Mouse (Mus musculus) right cerebral cortex, postnatal 25 days (tissue): ENCODE measurements around the gene Gstm5.
A peak's percentile ranks its signal among the peaks of the same experiment; 100 is the strongest.

Experiments used
- DNase-seq: peaks from one replicate; pipeline ENCODE4 v3.0.0; 2022

The Gstm5 gene

DNA sequence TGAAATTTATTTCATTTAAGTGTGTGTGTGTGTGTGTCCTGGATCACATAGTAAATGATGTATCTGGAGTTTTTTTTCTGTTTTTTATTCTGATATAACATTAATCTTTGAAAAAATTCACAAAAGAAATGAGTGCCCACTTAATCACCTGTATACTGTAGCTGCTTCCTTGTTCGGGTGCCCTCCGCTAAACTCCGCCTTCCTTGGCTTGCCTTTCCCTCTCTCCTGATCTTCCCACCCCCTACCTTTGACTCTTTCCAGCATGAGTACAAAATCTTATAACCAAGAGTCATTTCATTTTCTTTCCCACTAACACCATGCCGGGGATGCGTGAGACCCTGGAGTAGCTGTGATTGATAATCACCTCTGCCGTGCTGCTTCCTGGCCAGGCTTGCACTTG lies 36.5 kb downstream of the Gstm5 start:
- DNase-seq: no peak

DNA sequence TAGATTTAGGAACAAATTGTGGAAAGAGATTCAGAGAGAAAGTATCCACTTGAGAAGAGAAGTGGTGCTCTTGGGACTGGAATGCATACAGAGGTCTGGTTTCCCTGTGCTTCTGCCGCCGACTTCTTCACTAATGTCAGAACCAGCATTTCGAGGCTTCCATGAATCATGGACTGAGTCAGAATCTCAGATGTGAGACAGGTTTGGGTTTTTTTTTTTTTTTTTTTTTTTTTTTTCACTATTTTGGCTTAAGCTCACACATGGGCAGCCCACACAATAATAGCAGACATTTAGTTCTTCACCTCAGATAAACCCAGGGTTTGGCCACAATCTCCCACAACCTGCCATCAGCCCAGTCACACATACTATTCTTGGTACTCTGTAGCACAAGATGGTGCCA lies 39.6 kb downstream of the Gstm5 start:
- DNase-seq: no peak

DNA sequence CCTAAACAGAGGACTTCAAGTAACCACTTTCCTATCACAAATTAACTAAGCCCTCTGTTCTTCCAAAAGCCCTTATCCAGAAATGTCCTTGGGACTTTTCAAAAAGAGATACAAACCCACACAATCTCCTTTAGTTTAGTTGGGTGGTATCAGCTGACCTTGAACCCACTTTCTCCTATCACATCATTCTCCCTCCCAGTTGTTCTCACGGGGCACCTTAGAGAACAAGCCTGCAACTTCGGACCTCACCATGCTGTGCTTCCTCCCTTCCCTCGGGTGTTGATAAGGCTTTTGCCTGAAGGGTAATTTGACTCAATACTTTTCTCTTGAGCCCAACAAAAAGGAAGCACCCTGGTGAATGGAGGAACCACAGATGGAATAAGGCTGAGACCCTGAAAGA lies 40.3 kb downstream of the Gstm5 start:
- DNase-seq: no peak

DNA sequence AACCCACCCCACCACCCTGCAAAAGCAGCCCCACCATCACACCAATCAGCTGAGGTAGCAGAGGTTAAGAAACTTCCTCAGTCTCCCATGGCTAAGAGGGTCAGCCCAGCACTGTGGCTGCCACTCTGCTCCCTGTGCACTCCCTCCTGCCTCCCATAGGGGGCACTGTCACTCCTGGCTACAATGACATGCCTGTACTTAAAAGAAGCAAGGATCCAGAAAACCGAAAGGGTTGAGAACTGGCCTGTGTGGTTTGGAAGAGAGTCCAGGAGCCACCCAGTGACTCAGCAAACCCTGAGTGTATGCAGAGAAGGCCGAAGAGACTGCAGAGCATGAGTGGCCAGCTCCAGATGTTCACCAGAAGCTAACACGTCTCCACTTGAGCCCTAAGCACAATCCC lies 43.8 kb downstream of the Gstm5 start:
- DNase-seq: no peak

DNA sequence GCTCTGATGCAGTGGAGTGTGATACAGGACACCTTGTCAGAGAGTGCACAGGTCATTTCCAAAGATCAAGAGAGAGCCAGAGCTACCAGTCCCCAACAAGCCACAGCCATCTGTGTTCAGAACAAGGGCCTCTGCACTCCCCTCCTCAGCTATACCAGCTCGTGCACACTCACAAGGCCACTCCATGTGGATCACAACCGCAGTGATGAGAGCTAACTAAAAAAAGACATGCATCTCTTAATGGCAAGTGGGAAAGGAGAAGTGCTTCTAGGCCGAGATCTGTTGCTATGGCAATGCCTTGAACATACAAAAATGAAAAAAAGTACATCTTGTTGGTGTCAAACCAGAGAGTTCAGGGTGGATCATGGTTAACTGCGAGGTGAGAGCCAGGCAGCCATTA lies 44.2 kb downstream of the Gstm5 start:
- DNase-seq: peak; percentile 43

DNA sequence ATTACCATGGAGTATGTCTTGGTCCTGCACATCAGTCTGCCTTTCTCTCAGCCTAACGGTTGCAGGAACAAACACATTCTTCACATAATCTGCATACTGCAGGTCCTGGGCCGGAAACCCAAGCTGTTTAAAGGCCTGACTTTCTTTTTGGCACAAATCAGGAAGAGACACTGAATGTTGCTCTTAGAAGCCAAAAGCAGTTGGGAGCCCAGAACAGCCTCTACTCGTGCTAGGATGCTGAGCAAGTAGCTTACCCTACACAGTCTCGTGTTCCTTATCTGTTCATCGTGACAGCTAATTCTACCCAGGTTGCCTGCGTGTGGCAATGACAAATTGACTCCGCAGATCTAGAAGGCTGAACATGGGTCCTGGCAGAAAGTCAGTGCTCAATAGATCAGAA lies 44.9 kb downstream of the Gstm5 start:
- DNase-seq: no peak

DNA sequence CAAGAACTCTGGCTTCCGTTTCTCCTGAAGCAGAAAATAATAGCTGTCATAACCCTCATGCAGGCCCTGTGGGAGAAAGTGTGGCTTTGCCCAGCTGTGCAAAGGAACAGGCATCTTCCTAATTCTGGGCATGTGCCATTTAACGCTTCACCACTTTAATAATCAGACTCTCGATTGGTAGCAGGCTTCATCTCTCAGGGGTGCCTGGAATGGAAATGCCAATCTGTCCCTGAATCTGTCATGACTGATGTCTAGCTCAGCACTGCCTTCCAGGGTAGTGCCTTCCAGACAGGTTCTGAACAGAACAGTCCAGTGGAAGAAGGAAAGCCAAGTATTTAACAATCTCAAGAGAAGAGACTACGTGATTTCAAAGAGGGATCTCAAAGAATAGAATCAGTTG lies 45.6 kb downstream of the Gstm5 start:
- no peak for DNase-seq

DNA sequence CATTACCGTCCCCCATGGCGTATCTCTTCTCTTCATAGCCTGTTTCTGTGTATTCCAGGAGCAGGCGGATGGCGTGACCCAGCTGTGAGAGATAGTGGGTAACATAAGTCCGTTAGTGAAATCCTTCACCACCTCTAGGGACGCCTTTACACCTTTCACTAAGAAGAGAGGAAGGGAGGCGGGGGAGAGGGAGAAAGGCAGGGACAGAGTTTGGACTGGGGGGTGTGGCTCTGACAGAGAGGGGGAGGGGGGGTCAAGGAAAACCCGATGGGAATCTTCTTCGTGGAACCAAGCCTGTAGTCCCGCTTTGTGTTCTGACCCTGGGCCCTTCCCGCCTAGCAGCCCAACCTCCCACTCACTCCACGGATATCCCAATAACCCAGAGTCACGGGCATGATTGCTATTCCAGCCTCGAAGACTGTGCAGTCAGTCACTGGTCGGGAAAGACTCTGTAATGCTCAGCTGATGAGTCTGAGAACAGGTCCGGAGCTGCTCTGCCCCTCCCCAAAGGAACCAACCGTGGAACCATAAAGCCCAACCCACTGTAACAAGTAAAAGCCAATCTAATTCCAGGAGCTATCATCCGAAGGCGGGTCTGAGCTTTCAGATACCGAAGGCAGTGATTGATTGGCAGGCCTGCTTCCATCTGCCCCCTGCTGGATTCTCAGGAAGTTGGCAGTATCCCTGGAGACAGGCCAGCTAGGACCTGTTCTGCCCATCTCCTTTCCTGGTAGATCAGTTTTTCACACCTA lies 47.8 kb downstream of the Gstm5 start, which contains the start of gene Gstm6:
Gene Gstm6 (minus strand): TSS at position 511 of the 752 bp plus-strand sequence.
- no peak for DNase-seq

DNA sequence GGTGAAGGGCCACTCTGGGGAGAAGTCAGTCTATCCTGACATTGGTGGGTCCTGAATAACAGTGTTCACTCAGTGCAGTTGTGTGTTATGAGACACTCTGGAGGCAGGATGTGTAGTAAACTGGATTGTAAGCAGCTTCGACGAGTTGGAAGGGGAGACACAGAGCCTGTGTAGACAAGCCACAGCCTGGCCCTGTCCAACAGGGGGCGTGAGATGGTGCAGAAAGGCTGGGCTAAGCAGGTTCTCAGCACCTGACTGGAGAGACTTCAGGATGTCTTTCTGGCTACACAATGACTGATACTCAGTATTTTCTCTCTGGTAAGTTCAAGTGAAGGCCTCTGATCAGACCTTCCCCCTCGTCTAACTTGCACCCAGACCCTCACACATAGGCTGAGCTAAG lies 50.1 kb downstream of the Gstm5 start:
- DNase-seq: no peak
